Comparison of ENCODE assay signal across 8 mouse cellular contexts in the genomic region with DNA sequence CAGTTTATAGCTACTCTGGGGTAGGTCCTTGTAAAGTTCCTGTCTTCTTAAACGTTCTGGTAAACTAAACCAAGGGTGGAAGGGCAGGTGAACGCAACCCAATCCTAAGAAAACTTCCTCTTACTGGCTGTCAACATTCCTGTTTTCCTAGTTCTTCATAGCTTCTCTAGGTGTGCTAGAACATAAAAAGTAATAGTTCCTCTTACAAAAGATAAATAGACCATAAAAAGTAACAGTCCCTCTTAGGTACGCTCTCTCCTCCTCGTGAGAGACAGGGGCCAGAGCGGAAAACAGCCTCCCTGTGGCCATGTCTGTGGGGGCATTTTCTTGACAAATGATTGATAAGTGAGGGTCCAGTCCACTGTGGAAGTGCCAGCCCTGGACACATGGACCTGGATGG. TPM values are rescaled to one million over a fixed set of nuclear protein-coding genes. Genes with fewer than 3 reads are reported as not detected.
DNase-seq lines count a peak whose midpoint lies in the region; ATAC-seq and TF ChIP-seq lines count a peak whose summit lies in the region.
"Had no signal": no experiment of that assay in that cellular context is flagged by ENCODE, and none has a peak within 500 bp of the region (broad histone marks: within the 10 kb centered on the region; RNA-seq: fewer than 3 reads in every experiment).

No protein-coding gene starts in this region.

- H3K27ac ChIP-seq in lung, embryonic 16.5 days (ENCODE audit: low read length), result no peak overlapping the region
- H3K27ac ChIP-seq in forebrain, embryonic 15.5 days (replicated peaks), result 0 out of 2 replicates have a peak overlapping the region, but pooled peaks have one; percentile 47
- 0 out of 2 replicates have a peak overlapping the region, but pooled peaks have one; percentile 61 for H3K27ac ChIP-seq in limb, embryonic 14.5 days (replicated peaks; ENCODE audit: low read depth, low read length)
- H3K27ac ChIP-seq in stomach, embryonic 14.5 days (ENCODE audit: low read length), result no peak overlapping the region

- H3K4me3 ChIP-seq in lung, embryonic 16.5 days (ENCODE audit: low read length), result peak overlapping the region; percentile 57
- H3K4me3 ChIP-seq in forebrain, embryonic 15.5 days, result peak overlapping the region; percentile 55
- peak overlapping the region; percentile 60 for H3K4me3 ChIP-seq in limb, embryonic 14.5 days (replicated peaks; ENCODE audit: low read length)
- peak overlapping the region; percentile 48 for H3K4me3 ChIP-seq in stomach, embryonic 14.5 days (ENCODE audit: low read depth, low read length)

- WGBS in lung, embryonic 16.5 days, result 55% methylated on average over 5 of the region's 5 CpGs
- WGBS in forebrain, embryonic 15.5 days, result 59% methylated on average over 5 of the region's 5 CpGs
- WGBS in limb, embryonic 14.5 days, result 36% methylated on average over 5 of the region's 5 CpGs
- WGBS in stomach, embryonic 14.5 days, result 67% methylated on average over 5 of the region's 5 CpGs

- peaks cover 3% of the 10 kb centered on the region; the same call in 1 of the 2 replicates for H3K36me3 ChIP-seq in lung, embryonic 16.5 days (ENCODE audit: control insufficient read depth, insufficient read depth, low read length)
- no peaks in the 10 kb centered on the region for H3K36me3 ChIP-seq in forebrain, embryonic 15.5 days
- H3K36me3 ChIP-seq in limb, embryonic 14.5 days (ENCODE audit: control insufficient read depth, insufficient read depth, low read length), result no peaks in the 10 kb centered on the region; the same call in 1 of the 2 replicates
- 0 out of 2 replicates have a peak, but pooled peaks cover 4% of the 10 kb centered on the region for H3K36me3 ChIP-seq in stomach, embryonic 14.5 days (ENCODE audit: control insufficient read depth, insufficient read depth, low read length)

- no peaks in the 10 kb centered on the region for H3K27me3 ChIP-seq in lung, embryonic 16.5 days (ENCODE audit: control insufficient read depth, insufficient read depth, low read depth, low read length)
- H3K27me3 ChIP-seq in forebrain, embryonic 15.5 days, result no peaks in the 10 kb centered on the region
- no peaks in the 10 kb centered on the region for H3K27me3 ChIP-seq in limb, embryonic 14.5 days (ENCODE audit: control insufficient read depth, insufficient read depth, low read length)
- H3K27me3 ChIP-seq in stomach, embryonic 14.5 days (ENCODE audit: control insufficient read depth, insufficient read depth, low read length), result no peaks in the 10 kb centered on the region

- peak overlapping the region; percentile 74 for H3K9ac ChIP-seq in lung, embryonic 16.5 days (ENCODE audit: low read length)
- peak overlapping the region; percentile 69 for H3K9ac ChIP-seq in forebrain, embryonic 15.5 days (replicated peaks)
- H3K9ac ChIP-seq in limb, embryonic 14.5 days (ENCODE audit: low read depth, low read length, severe bottlenecking), result peak overlapping the region; percentile 84
- H3K9ac ChIP-seq in stomach, embryonic 14.5 days (replicated peaks; ENCODE audit: low read depth, low read length), result 0 out of 2 replicates have a peak overlapping the region, but pooled peaks have one; percentile 77

- DNase-seq in lung, postnatal 4 days, result no peak
- no peak for DNase-seq in limb, embryonic 14.5 days (ENCODE audit: low spot score)
- no peak for DNase-seq in adipocyte (ENCODE audit: low spot score)
- DNase-seq in thymus, adult 18-20 months, result no peak

- peaks cover 6% of the 10 kb centered on the region for H3K4me1 ChIP-seq in lung, embryonic 16.5 days (replicated peaks; ENCODE audit: control insufficient read depth, insufficient read depth, low read length)
- H3K4me1 ChIP-seq in forebrain, embryonic 15.5 days, result peaks cover 13% of the 10 kb centered on the region
- H3K4me1 ChIP-seq in limb, embryonic 14.5 days (ENCODE audit: control insufficient read depth, insufficient read depth, low read length), result 0 out of 2 replicates have a peak, but pooled peaks cover 6% of the 10 kb centered on the region
- H3K4me1 ChIP-seq in stomach, embryonic 14.5 days (ENCODE audit: control insufficient read depth, insufficient read depth, low read length), result peaks cover 7% of the 10 kb centered on the region; the same call in 1 of the 2 replicates

- H3K9me3 ChIP-seq in lung, embryonic 16.5 days (ENCODE audit: control insufficient read depth, low read length), result no peaks in the 10 kb centered on the region
- no peaks in the 10 kb centered on the region for H3K9me3 ChIP-seq in forebrain, embryonic 15.5 days
- no peaks in the 10 kb centered on the region for H3K9me3 ChIP-seq in limb, embryonic 14.5 days (ENCODE audit: control insufficient read depth, low read length)
- no peaks in the 10 kb centered on the region for H3K9me3 ChIP-seq in stomach, embryonic 14.5 days (ENCODE audit: control insufficient read depth, low read depth, low read length)

- H3K4me2 ChIP-seq in lung, embryonic 16.5 days (ENCODE audit: low read depth, low read length), result peak overlapping the region; percentile 83
- H3K4me2 ChIP-seq in forebrain, embryonic 15.5 days (replicated peaks), result peak overlapping the region; percentile 92
- H3K4me2 ChIP-seq in limb, embryonic 14.5 days (replicated peaks; ENCODE audit: low read depth, low read length, severe bottlenecking), result peak overlapping the region; percentile 96
- peak overlapping the region; percentile 94 for H3K4me2 ChIP-seq in stomach, embryonic 14.5 days (replicated peaks; ENCODE audit: low read depth, low read length)

- ATAC-seq in lung, embryonic 16.5 days (ENCODE audit: low read depth), result no peak
- ATAC-seq in forebrain, embryonic 15.5 days (replicated peaks), result no peak
- no peak for ATAC-seq in limb, embryonic 14.5 days (ENCODE audit: low FRiP score, low read depth)
- no peak for ATAC-seq in stomach, embryonic 14.5 days (ENCODE audit: insufficient number of reproducible peaks, insufficient read depth, low FRiP score, low read depth)

- no peak for TF ChIP-seq POLR2A in limb, embryonic 14.5 days (IDR thresholded peaks at IDR 0.05; ENCODE audit: borderline replicate concordance, extremely low read depth, insufficient read depth, insufficient read length)

RNA-seq across cellular contexts. Expression of a gene that starts 12.6 kb away (rescaled TPM):
- 26.7 and 27.4 TPM in 2 replicates for polyA plus RNA-seq in lung, embryonic 16.5 days (2015; fragmentation: Nextera tagmentation; extraction: Ambion mirVana)
- polyA plus RNA-seq in forebrain, embryonic 15.5 days (2015; fragmentation: Nextera tagmentation; extraction: Ambion mirVana), result 22.5 and 23.1 TPM in 2 replicates
- 23.0 and 25.7 TPM in 2 replicates for polyA plus RNA-seq in limb, embryonic 14.5 days (2012; rRNA removed)
- polyA plus RNA-seq in limb, embryonic 14.5 days (2014; fragmentation: Nextera tagmentation; extraction: Ambion mirVana), result 26.0 and 27.6 TPM in 2 replicates
- 32.2 and 34.4 TPM in 2 replicates for polyA plus RNA-seq in stomach, embryonic 14.5 days (2014; fragmentation: Nextera tagmentation; extraction: Ambion mirVana)

RNA-seq across cellular contexts. Expression of a gene that starts 12.8 kb away (rescaled TPM):
- polyA plus RNA-seq in lung, embryonic 16.5 days (2015; fragmentation: Nextera tagmentation; extraction: Ambion mirVana), result 93.0 and 101 TPM in 2 replicates
- 84.9 and 85.2 TPM in 2 replicates for polyA plus RNA-seq in forebrain, embryonic 15.5 days (2015; fragmentation: Nextera tagmentation; extraction: Ambion mirVana)
- 42.2 and 58.9 TPM in 2 replicates for polyA plus RNA-seq in limb, embryonic 14.5 days (2012; rRNA removed)
- polyA plus RNA-seq in limb, embryonic 14.5 days (2014; fragmentation: Nextera tagmentation; extraction: Ambion mirVana), result 99.4 and 100 TPM in 2 replicates
- polyA plus RNA-seq in stomach, embryonic 14.5 days (2014; fragmentation: Nextera tagmentation; extraction: Ambion mirVana), result 75.1 and 87.3 TPM in 2 replicates

RNA-seq across cellular contexts. Expression of a gene that starts 33.5 kb away (rescaled TPM):
- not detected in 2 replicates for polyA plus RNA-seq in lung, embryonic 16.5 days (2015; fragmentation: Nextera tagmentation; extraction: Ambion mirVana)
- not detected in 2 replicates for polyA plus RNA-seq in forebrain, embryonic 15.5 days (2015; fragmentation: Nextera tagmentation; extraction: Ambion mirVana)
- polyA plus RNA-seq in limb, embryonic 14.5 days (2012; rRNA removed), result not detected in 2 replicates
- polyA plus RNA-seq in limb, embryonic 14.5 days (2014; fragmentation: Nextera tagmentation; extraction: Ambion mirVana), result not detected in 2 replicates
- not detected in 2 replicates for polyA plus RNA-seq in stomach, embryonic 14.5 days (2014; fragmentation: Nextera tagmentation; extraction: Ambion mirVana)
- polyA plus RNA-seq: spleen, adult 2 months had no signal

RNA-seq across cellular contexts. Expression of a gene that starts 46.2 kb away (rescaled TPM):
- 8.9 and 74.9 TPM in 2 replicates for polyA plus RNA-seq in lung, embryonic 16.5 days (2015; fragmentation: Nextera tagmentation; extraction: Ambion mirVana)
- polyA plus RNA-seq in forebrain, embryonic 15.5 days (2015; fragmentation: Nextera tagmentation; extraction: Ambion mirVana), result 1.2 TPM in 1 of 2 replicates, not detected in the other
- 0.35 and 1.4 TPM in 2 replicates for polyA plus RNA-seq in limb, embryonic 14.5 days (2012; rRNA removed)
- polyA plus RNA-seq in limb, embryonic 14.5 days (2014; fragmentation: Nextera tagmentation; extraction: Ambion mirVana), result not detected in 2 replicates
- 0.21 and 1.3 TPM in 2 replicates for polyA plus RNA-seq in stomach, embryonic 14.5 days (2014; fragmentation: Nextera tagmentation; extraction: Ambion mirVana)

Comparison
In these comparisons a context has a peak if more than half of its experiments do, and no peak if none do; other contexts are left out.
1. H3K27ac ChIP-seq: peak in forebrain, embryonic 15.5 days (single experiment) and limb, embryonic 14.5 days (single experiment); none in lung, embryonic 16.5 days (single experiment) and stomach, embryonic 14.5 days (single experiment).
2. Peak in every context shown above with its lines, with median percentiles within 50 percentile points of each other: H3K4me2 ChIP-seq, H3K4me3 ChIP-seq and H3K9ac ChIP-seq.